Mouse (Mus musculus): Measurements from ENCODE around the gene Gm10721. TPM values are rescaled to one million over a fixed set of nuclear protein-coding genes. Genes with fewer than 3 reads are reported as not detected.
"Not testable (repeated sequence)": the region's sequence is repeated elsewhere in the genome, so short reads cannot be mapped to it uniquely, and the experiment has no call there.

Gene Gm10721
- total and polyA plus RNA-seq, 3 experiments = 0.63 TPM; not detected in 2

- H3K27me3 ChIP-seq (ENCODE audit: control insufficient read depth, insufficient read depth, low read length); intact Hi-C loops (cut with DNase I); DNase-seq; H3K27ac ChIP-seq; H3K79me2 ChIP-seq (replicated peaks; ENCODE audit: control insufficient read depth, insufficient read depth, low read length); H3K9ac ChIP-seq (ENCODE audit: low read depth, low read length); H3K4me3 ChIP-seq; H3K36me3 ChIP-seq (ENCODE audit: control insufficient read depth, insufficient read depth, low read length); H3K4me1 ChIP-seq (ENCODE audit: control insufficient read depth, insufficient read depth, low read length): not testable (repeated sequence)
- WGBS = 82% methylated on average over 3 of the region's 7 CpGs
These were observed 802 bp upstream of the Gm10721 start for GRCm38 (mm10) chr9:3012054-3012621.

- H3K79me2 ChIP-seq (replicated peaks; ENCODE audit: control insufficient read depth, insufficient read depth, low read length); H3K4me1 ChIP-seq (ENCODE audit: control insufficient read depth, insufficient read depth, low read length); H3K27ac ChIP-seq; H3K4me3 ChIP-seq; H3K36me3 ChIP-seq (ENCODE audit: control insufficient read depth, insufficient read depth, low read length); H3K9ac ChIP-seq (ENCODE audit: low read depth, low read length); H3K27me3 ChIP-seq (ENCODE audit: control insufficient read depth, insufficient read depth, low read length); intact Hi-C loops (cut with DNase I); DNase-seq: not testable (repeated sequence)
- 63% methylated on average over 5 of the region's 9 CpGs for WGBS
These were observed 2.4 kb downstream of the Gm10721 start, which contains the start of gene Gm10720 for GRCm38 (mm10) chr9:3015354-3015753. Gene Gm10720 (plus strand): TSS chr9:3015654.

- H3K9ac ChIP-seq (ENCODE audit: low read depth, low read length); H3K27ac ChIP-seq; intact Hi-C loops (cut with DNase I); H3K27me3 ChIP-seq (ENCODE audit: control insufficient read depth, insufficient read depth, low read length); H3K4me3 ChIP-seq; H3K36me3 ChIP-seq (ENCODE audit: control insufficient read depth, insufficient read depth, low read length); H3K4me1 ChIP-seq (ENCODE audit: control insufficient read depth, insufficient read depth, low read length); DNase-seq; H3K79me2 ChIP-seq (replicated peaks; ENCODE audit: control insufficient read depth, insufficient read depth, low read length): not testable (repeated sequence)
- WGBS = 72% methylated on average over 6 of the region's 6 CpGs
These were observed 3.0 kb downstream of the Gm10721 start for GRCm38 (mm10) chr9:3015896-3016295.

- H3K79me2 ChIP-seq (replicated peaks; ENCODE audit: control insufficient read depth, insufficient read depth, low read length); DNase-seq; H3K9ac ChIP-seq (ENCODE audit: low read depth, low read length); H3K4me1 ChIP-seq (ENCODE audit: control insufficient read depth, insufficient read depth, low read length); H3K4me3 ChIP-seq; H3K36me3 ChIP-seq (ENCODE audit: control insufficient read depth, insufficient read depth, low read length); H3K27ac ChIP-seq; H3K27me3 ChIP-seq (ENCODE audit: control insufficient read depth, insufficient read depth, low read length); intact Hi-C loops (cut with DNase I): not testable (repeated sequence)
- WGBS = 40% methylated on average over 1 of the region's 9 CpGs
These were observed 4.2 kb downstream of the Gm10721 start, which contains the start of gene Gm10719 for GRCm38 (mm10) chr9:3017108-3017507. Gene Gm10719 (plus strand): TSS chr9:3017408.

- H3K36me3 ChIP-seq (ENCODE audit: control insufficient read depth, insufficient read depth, low read length); H3K4me3 ChIP-seq; H3K27ac ChIP-seq; H3K79me2 ChIP-seq (replicated peaks; ENCODE audit: control insufficient read depth, insufficient read depth, low read length); DNase-seq; intact Hi-C loops (cut with DNase I); H3K4me1 ChIP-seq (ENCODE audit: control insufficient read depth, insufficient read depth, low read length); H3K9ac ChIP-seq (ENCODE audit: low read depth, low read length); H3K27me3 ChIP-seq (ENCODE audit: control insufficient read depth, insufficient read depth, low read length): not testable (repeated sequence)
- 63% methylated on average over 9 of the region's 9 CpGs for WGBS
These were observed 6.0 kb downstream of the Gm10721 start for GRCm38 (mm10) chr9:3018944-3019343.

- H3K4me3 ChIP-seq; intact Hi-C loops (cut with DNase I); H3K36me3 ChIP-seq (ENCODE audit: control insufficient read depth, insufficient read depth, low read length); H3K79me2 ChIP-seq (replicated peaks; ENCODE audit: control insufficient read depth, insufficient read depth, low read length); H3K4me1 ChIP-seq (ENCODE audit: control insufficient read depth, insufficient read depth, low read length); H3K27me3 ChIP-seq (ENCODE audit: control insufficient read depth, insufficient read depth, low read length); H3K9ac ChIP-seq (ENCODE audit: low read depth, low read length); H3K27ac ChIP-seq: not testable (repeated sequence)
- peak in 1 of 2 experiments; percentile 4 for DNase-seq
- 78% methylated on average over 17 of the region's 19 CpGs for WGBS
These were observed 7.1 kb downstream of the Gm10721 start for GRCm38 (mm10) chr9:3019835-3020727.

- 73% methylated on average over 11 of the region's 13 CpGs for WGBS
- H3K27me3 ChIP-seq (ENCODE audit: control insufficient read depth, insufficient read depth, low read length); H3K4me3 ChIP-seq; H3K27ac ChIP-seq; intact Hi-C loops (cut with DNase I); H3K4me1 ChIP-seq (ENCODE audit: control insufficient read depth, insufficient read depth, low read length); H3K9ac ChIP-seq (ENCODE audit: low read depth, low read length); H3K36me3 ChIP-seq (ENCODE audit: control insufficient read depth, insufficient read depth, low read length); H3K79me2 ChIP-seq (replicated peaks; ENCODE audit: control insufficient read depth, insufficient read depth, low read length): not testable (repeated sequence)
- DNase-seq = peak in 1 of 2 experiments; percentile 16
These were observed 9.5 kb downstream of the Gm10721 start for GRCm38 (mm10) chr9:3022316-3023008.

GRCm38 (mm10) chr9:3023312-3023984 lies 10.5 kb downstream of the Gm10721 start, which contains the start of gene Gm10718:
Gene Gm10718 (plus strand): TSS chr9:3023547.
- H3K27me3 ChIP-seq (ENCODE audit: control insufficient read depth, insufficient read depth, low read length); DNase-seq; H3K4me1 ChIP-seq (ENCODE audit: control insufficient read depth, insufficient read depth, low read length); H3K4me3 ChIP-seq; intact Hi-C loops (cut with DNase I); H3K9ac ChIP-seq (ENCODE audit: low read depth, low read length); H3K36me3 ChIP-seq (ENCODE audit: control insufficient read depth, insufficient read depth, low read length); H3K27ac ChIP-seq; H3K79me2 ChIP-seq (replicated peaks; ENCODE audit: control insufficient read depth, insufficient read depth, low read length): not testable (repeated sequence)
- WGBS = 74% methylated on average over 12 of the region's 13 CpGs

- H3K27me3 ChIP-seq (ENCODE audit: control insufficient read depth, insufficient read depth, low read length); intact Hi-C loops (cut with DNase I); H3K36me3 ChIP-seq (ENCODE audit: control insufficient read depth, insufficient read depth, low read length); H3K79me2 ChIP-seq (replicated peaks; ENCODE audit: control insufficient read depth, insufficient read depth, low read length); H3K4me3 ChIP-seq; H3K27ac ChIP-seq; H3K9ac ChIP-seq (ENCODE audit: low read depth, low read length); H3K4me1 ChIP-seq (ENCODE audit: control insufficient read depth, insufficient read depth, low read length): not testable (repeated sequence)
- peak; percentile 42 to 44 for DNase-seq
- 77% methylated on average over 16 of the region's 16 CpGs for WGBS
These were observed 11.2 kb downstream of the Gm10721 start for GRCm38 (mm10) chr9:3023985-3024648.

Measured in heart, adult 2 months (tissue).